In the genomic region with DNA sequence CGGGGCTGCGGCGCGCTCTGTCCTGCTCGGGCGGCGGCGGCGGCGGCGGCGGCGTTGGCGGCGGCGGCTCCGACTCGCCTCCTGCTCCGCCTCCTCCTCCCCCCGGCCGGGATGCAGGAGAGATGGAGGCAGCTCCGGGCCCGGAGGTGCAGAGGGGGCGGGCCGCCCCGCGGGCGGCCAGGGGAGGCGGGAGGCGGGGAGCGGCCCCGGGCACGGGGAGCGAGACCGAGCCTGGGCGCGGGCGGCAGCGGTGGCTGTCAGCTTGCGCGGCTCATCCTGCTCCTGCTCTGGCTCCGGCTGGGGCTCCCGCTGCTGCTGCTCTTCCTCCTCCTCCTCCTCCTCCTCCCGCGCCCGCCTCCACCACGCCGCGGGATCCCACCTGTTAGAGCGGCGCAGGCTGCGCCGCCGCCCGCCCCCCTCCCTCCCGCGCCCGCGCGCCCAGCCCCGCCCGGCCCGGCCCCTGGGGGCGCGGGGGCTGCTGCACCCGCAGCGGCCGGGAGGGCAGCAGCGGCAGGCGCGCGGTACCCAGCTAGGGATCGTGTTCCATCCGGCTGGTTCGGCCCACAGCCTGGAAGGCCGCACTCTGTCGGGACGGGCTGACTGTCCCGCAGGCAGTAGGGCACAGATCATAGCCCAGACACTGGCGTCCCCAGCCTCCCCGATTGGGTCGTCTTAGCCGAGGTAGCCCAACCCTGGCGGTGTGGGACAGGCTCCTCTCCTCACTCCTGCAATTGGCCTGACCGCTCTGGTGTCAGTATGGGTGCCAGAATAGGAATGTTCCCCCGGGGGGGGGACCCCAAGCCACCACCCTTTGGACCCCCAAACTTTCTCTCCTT, we compare ENCODE assay signal across 8 mouse cellular contexts. TPM values are rescaled to one million over a fixed set of nuclear protein-coding genes. Genes with fewer than 3 reads are reported as not detected.
DNase-seq lines count a peak whose midpoint lies in the region; ATAC-seq and TF ChIP-seq lines count a peak whose summit lies in the region.

Nol4l (minus strand) TSS at position 41 of the 836 bp plus-strand sequence.

- peaks cover 25% of the 10 kb centered on the region for H3K27me3 ChIP-seq in kidney, embryonic 15.5 days
- peaks cover 16% of the 10 kb centered on the region for H3K27me3 ChIP-seq in hindbrain, embryonic 12.5 days
- peaks cover 45% of the 10 kb centered on the region for H3K27me3 ChIP-seq in limb, embryonic 14.5 days (ENCODE audit: control insufficient read depth, insufficient read depth, low read length)

- H3K9me3 ChIP-seq in kidney, embryonic 15.5 days (replicated peaks): no peaks in the 10 kb centered on the region
- no peaks in the 10 kb centered on the region for H3K9me3 ChIP-seq in hindbrain, embryonic 12.5 days (replicated peaks)
- H3K9me3 ChIP-seq in limb, embryonic 14.5 days (ENCODE audit: control insufficient read depth, low read length): no peaks in the 10 kb centered on the region

- peak within 1 kb of the TSS; percentile 69 for H3K27ac ChIP-seq in kidney, embryonic 15.5 days
- H3K27ac ChIP-seq in hindbrain, embryonic 12.5 days: peak within 1 kb of the TSS; percentile 97
- no peak within 1 kb of the TSS for H3K27ac ChIP-seq in limb, embryonic 14.5 days (replicated peaks; ENCODE audit: low read depth, low read length)

- no peak for TF ChIP-seq POLR2A in limb, embryonic 14.5 days (IDR thresholded peaks at IDR 0.05; ENCODE audit: borderline replicate concordance, extremely low read depth, insufficient read depth, insufficient read length)

- ATAC-seq in kidney, embryonic 15.5 days (replicated peaks; ENCODE audit: low FRiP score): peak; percentile 29
- ATAC-seq in hindbrain, embryonic 12.5 days (ENCODE audit: low FRiP score): peak; percentile 20; the same call in 1 of the 2 replicates
- no peak for ATAC-seq in limb, embryonic 14.5 days (ENCODE audit: low FRiP score, low read depth)

- H3K9ac ChIP-seq in kidney, embryonic 15.5 days: peak within 1 kb of the TSS; percentile 55
- H3K9ac ChIP-seq in hindbrain, embryonic 12.5 days: peak within 1 kb of the TSS; percentile 90
- peak within 1 kb of the TSS; percentile 52 for H3K9ac ChIP-seq in limb, embryonic 14.5 days (ENCODE audit: low read depth, low read length, severe bottlenecking)

- no peaks in the 10 kb centered on the region for H3K36me3 ChIP-seq in kidney, embryonic 15.5 days
- no peaks in the 10 kb centered on the region for H3K36me3 ChIP-seq in hindbrain, embryonic 12.5 days
- H3K36me3 ChIP-seq in limb, embryonic 14.5 days (ENCODE audit: control insufficient read depth, insufficient read depth, low read length): no peaks in the 10 kb centered on the region

- no peak for DNase-seq in kidney, adult 8-10 months
- peak; percentile 75 for DNase-seq in ZHBTc4 (ENCODE audit: low read depth, low spot score)
- peak; percentile 57 for DNase-seq in embryo, embryonic 9.5 days (ENCODE audit: extremely low spot score)
- no peak for DNase-seq in limb, embryonic 14.5 days (ENCODE audit: low spot score)
- peak; percentile 31 for DNase-seq in naive thymus-derived CD4-positive, alpha-beta T cell, adult 2 months (ENCODE audit: low read depth)
- DNase-seq in ovary, postnatal 14 days (ENCODE audit: low spot score): no peak

- WGBS in kidney, embryonic 15.5 days: 1% methylated on average over 51 of the region's 86 CpGs
- 1% methylated on average over 50 of the region's 86 CpGs for WGBS in hindbrain, embryonic 12.5 days
- WGBS in limb, embryonic 14.5 days: 5% methylated on average over 19 of the region's 86 CpGs

- H3K4me1 ChIP-seq in kidney, embryonic 15.5 days: peaks cover 53% of the 10 kb centered on the region
- H3K4me1 ChIP-seq in hindbrain, embryonic 12.5 days: peaks cover 38% of the 10 kb centered on the region
- H3K4me1 ChIP-seq in limb, embryonic 14.5 days (ENCODE audit: control insufficient read depth, insufficient read depth, low read length): peaks cover 11% of the 10 kb centered on the region

- peak within 1 kb of the TSS; percentile 63 for H3K4me3 ChIP-seq in kidney, embryonic 15.5 days (replicated peaks)
- H3K4me3 ChIP-seq in hindbrain, embryonic 12.5 days: peak within 1 kb of the TSS; percentile 82
- peak within 1 kb of the TSS; percentile 60 for H3K4me3 ChIP-seq in limb, embryonic 14.5 days (replicated peaks; ENCODE audit: low read length)

- H3K4me2 ChIP-seq in kidney, embryonic 15.5 days: peak within 1 kb of the TSS; percentile 99
- H3K4me2 ChIP-seq in hindbrain, embryonic 12.5 days (replicated peaks): peak within 1 kb of the TSS; percentile 95
- peak within 1 kb of the TSS; percentile 100 for H3K4me2 ChIP-seq in limb, embryonic 14.5 days (replicated peaks; ENCODE audit: low read depth, low read length, severe bottlenecking)

RNA-seq across cellular contexts. Expression of gene Nol4l, which starts in this region (rescaled TPM):
- polyA plus RNA-seq in kidney, embryonic 15.5 days (2015; fragmentation: Nextera tagmentation; extraction: Ambion mirVana): 13.7 and 14.2 TPM in 2 replicates
- polyA plus RNA-seq in hindbrain, embryonic 12.5 days (2016; fragmentation: Nextera tagmentation; extraction: Ambion mirVana): 33.9 and 36.8 TPM in 2 replicates
- polyA plus RNA-seq in limb, embryonic 14.5 days (2012; rRNA removed): 19.5 and 24.5 TPM in 2 replicates
- 10.1 and 11.9 TPM in 2 replicates for polyA plus RNA-seq in limb, embryonic 14.5 days (2014; fragmentation: Nextera tagmentation; extraction: Ambion mirVana)

Comparison
In these comparisons a context has a peak if more than half of its experiments do, and no peak if none do; other contexts are left out.
1. DNase-seq: peak in ZHBTc4 (single experiment), embryo, embryonic 9.5 days (single experiment) and naive thymus-derived CD4-positive, alpha-beta T cell, adult 2 months (single experiment); none in kidney, adult 8-10 months (0 of 2), limb, embryonic 14.5 days (single experiment) and ovary, postnatal 14 days (single experiment).
2. Peak in every context shown above with its lines, with median percentiles within 50 percentile points of each other: H3K4me2 ChIP-seq, H3K4me3 ChIP-seq and H3K9ac ChIP-seq.